Comparison of ENCODE assay signal across 35 mouse cellular contexts in the genomic region with DNA sequence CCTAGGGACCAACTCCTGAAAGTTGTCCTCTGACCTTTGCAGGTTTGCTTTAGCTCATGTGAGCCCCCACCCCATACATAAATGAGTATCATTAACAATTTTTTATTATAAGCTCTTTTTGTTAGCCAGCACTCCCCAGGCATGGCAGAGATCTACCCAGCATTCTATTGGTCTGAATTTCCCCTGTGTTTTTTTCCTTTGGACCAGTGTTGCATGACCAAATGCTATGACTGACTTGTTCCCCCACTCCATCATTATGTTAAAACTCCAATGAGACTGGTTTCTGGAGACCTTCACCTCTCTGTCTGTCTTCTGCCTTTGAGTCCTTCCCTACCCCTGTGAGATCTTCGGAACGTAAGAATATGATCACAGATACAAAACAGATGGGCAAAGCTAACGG. TPM values are rescaled to one million over a fixed set of nuclear protein-coding genes. Genes with fewer than 3 reads are reported as not detected.
"Had no signal": no experiment of that assay in that cellular context is flagged by ENCODE, and none has a peak within 500 bp of the region (broad histone marks: within the 10 kb centered on the region; RNA-seq: fewer than 3 reads in every experiment).

No protein-coding gene starts in this region.

- ATAC-seq: forebrain, embryonic 13.5 days; forebrain, embryonic 14.5 days; forebrain, embryonic 15.5 days; forebrain, embryonic 16.5 days; forebrain, postnatal 0 days had no signal

- H3K27ac ChIP-seq: embryonic facial prominence, embryonic 10.5 days; embryonic facial prominence, embryonic 12.5 days; embryonic facial prominence, embryonic 13.5 days; embryonic facial prominence, embryonic 15.5 days; forebrain, embryonic 10.5 days; forebrain, embryonic 12.5 days; forebrain, embryonic 13.5 days; forebrain, embryonic 15.5 days; gastrocnemius, adult 2 months had no signal

- DNase-seq: cerebellum, adult 2 months; cerebellum, adult 8-10 months; cerebellum, adult 9-10 months; cerebellum, adult 9-11 months; cerebellum, postnatal 10 days; cerebellum, postnatal 14 days; cerebellum, postnatal 25 days; cerebellum, postnatal 36 days; embryo, embryonic 11 days; forebrain, postnatal 0 days; gastrocnemius, adult 2 months; gastrocnemius, postnatal 10 days; gastrocnemius, postnatal 14 days; gastrocnemius, postnatal 25 days; gastrocnemius, postnatal 36 days; heart, adult 11 months; heart, adult 18-20 months had no signal

- H3K36me3 ChIP-seq: embryonic facial prominence, embryonic 10.5 days; embryonic facial prominence, embryonic 12.5 days; embryonic facial prominence, embryonic 13.5 days; embryonic facial prominence, embryonic 15.5 days; forebrain, embryonic 10.5 days; forebrain, embryonic 12.5 days; forebrain, embryonic 15.5 days had no signal

- H3K4me2 ChIP-seq: embryonic facial prominence, embryonic 12.5 days; embryonic facial prominence, embryonic 13.5 days; embryonic facial prominence, embryonic 15.5 days; forebrain, embryonic 12.5 days; forebrain, embryonic 13.5 days; forebrain, embryonic 15.5 days had no signal

- H3K4me1 ChIP-seq: embryonic facial prominence, embryonic 12.5 days; embryonic facial prominence, embryonic 13.5 days; embryonic facial prominence, embryonic 15.5 days; forebrain, embryonic 12.5 days; forebrain, embryonic 13.5 days; forebrain, embryonic 15.5 days had no signal

- H3K9me3 ChIP-seq: embryonic facial prominence, embryonic 10.5 days; embryonic facial prominence, embryonic 12.5 days; embryonic facial prominence, embryonic 13.5 days; embryonic facial prominence, embryonic 15.5 days; forebrain, embryonic 10.5 days; forebrain, embryonic 12.5 days; forebrain, embryonic 13.5 days; forebrain, embryonic 15.5 days had no signal

- H3K27me3 ChIP-seq: embryonic facial prominence, embryonic 12.5 days; embryonic facial prominence, embryonic 13.5 days; embryonic facial prominence, embryonic 15.5 days; forebrain, embryonic 12.5 days; forebrain, embryonic 13.5 days; forebrain, embryonic 15.5 days had no signal

- H3K9ac ChIP-seq: embryonic facial prominence, embryonic 12.5 days; embryonic facial prominence, embryonic 13.5 days; embryonic facial prominence, embryonic 15.5 days; forebrain, embryonic 12.5 days; forebrain, embryonic 13.5 days; forebrain, embryonic 15.5 days; forebrain, postnatal 0 days had no signal

- H3K4me3 ChIP-seq: embryonic facial prominence, embryonic 10.5 days; embryonic facial prominence, embryonic 12.5 days; embryonic facial prominence, embryonic 13.5 days; embryonic facial prominence, embryonic 15.5 days; erythroblast, embryonic 14.5 days; forebrain, embryonic 10.5 days; forebrain, embryonic 12.5 days; forebrain, embryonic 13.5 days; forebrain, embryonic 15.5 days; gastrocnemius, adult 2 months had no signal

RNA-seq across cellular contexts. Expression of gene Foxi1, which starts 12.7 kb away (rescaled TPM):
- total RNA-seq: common myeloid progenitor, adult 5-6 weeks; forebrain, postnatal 0 days; gastrocnemius, adult 18-20 months; gastrocnemius, adult 2 months; gastrocnemius, adult 8-10 months; gastrocnemius, postnatal 10 days; gastrocnemius, postnatal 14 days; gastrocnemius, postnatal 25 days; gastrocnemius, postnatal 36 days; gastrocnemius, postnatal 4 days; granulocyte monocyte progenitor cell, adult 5-6 weeks; heart, adult 18-20 months had no signal
- polyA plus RNA-seq: cerebellum, adult 2 months; embryonic facial prominence, embryonic 10.5 days; embryonic facial prominence, embryonic 11.5 days; embryonic facial prominence, embryonic 13.5 days; forebrain, embryonic 10.5 days; forebrain, embryonic 11.5 days; forebrain, embryonic 12.5 days; forebrain, embryonic 13.5 days; forebrain, embryonic 14.5 days; forebrain, embryonic 15.5 days; forebrain, embryonic 16.5 days; forebrain, postnatal 0 days had no signal
